Mouse (Mus musculus) heart, embryonic 14.5 days (tissue): ENCODE data around the gene Tnfaip6. TPM values are rescaled to one million over a fixed set of nuclear protein-coding genes. Genes with fewer than 3 reads are reported as not detected.

Experiments
- ATAC-seq: fragments of 200-750 bp; cut with Nextera tagmentation; 2 replicates; pipeline ENCODE4 v1.8.0; 2017; ENCODE audit warnings: low read depth, moderate TSS enrichment; ENCODE audit not compliant: insufficient number of reproducible peaks, insufficient read depth, low FRiP score
- H3K27ac ChIP-seq, 2 experiments: fragments of 200-500 bp in 1 of 2; fragments of 300-500 bp in 1 of 2; sonication (generic) in 1 of 2; replicated peaks in 1 of 2; 2 replicates each; pipeline ENCODE4 v1.5.1; 2012 to 2014; ENCODE audit warnings: low read depth in 2 of 2, low read length in 2 of 2, control low read depth in 1 of 2, mild to moderate bottlenecking in 1 of 2, mixed read lengths in 1 of 2; ENCODE audit not compliant: control insufficient read depth in 1 of 2, insufficient read depth in 1 of 2
- H3K27me3 ChIP-seq: fragments of 300-500 bp; sonication (generic); 2 replicates; pipeline ENCODE4 v1.6.1; 2014; ENCODE audit warnings: mild to moderate bottlenecking, low read length, control low read depth; ENCODE audit not compliant: control insufficient read depth, insufficient read depth
- H3K36me3 ChIP-seq: fragments of 300-500 bp; sonication (generic); 2 replicates; pipeline ENCODE4 v1.6.1; 2014; ENCODE audit warnings: mild to moderate bottlenecking, control low read depth, low read length, mixed read lengths; ENCODE audit not compliant: control insufficient read depth, insufficient read depth
- H3K4me1 ChIP-seq, 2 experiments: fragments of 200-500 bp in 1 of 2; fragments of 300-500 bp in 1 of 2; sonication (generic) in 1 of 2; 2 replicates each; pipeline ENCODE4 v1.6.1; 2012 to 2014; ENCODE audit warnings: low read length in 2 of 2, control low read depth in 1 of 2, mixed read lengths in 1 of 2; ENCODE audit not compliant: control insufficient read depth in 2 of 2, insufficient read depth in 2 of 2
- H3K4me2 ChIP-seq: fragments of 300-500 bp; sonication (generic); 2 replicates; pipeline ENCODE4 v1.6.1; 2014; ENCODE audit warnings: mild to moderate bottlenecking, low read length
- H3K4me3 ChIP-seq, 2 experiments: fragments of 200-500 bp in 1 of 2; fragments of 300-500 bp in 1 of 2; sonication (generic) in 1 of 2; 2 replicates each; pipeline ENCODE4 v1.5.1; 2012 to 2014; ENCODE audit warnings: low read length in 2 of 2, mild to moderate bottlenecking in 2 of 2, control low read depth in 1 of 2, low read depth in 1 of 2, moderate library complexity in 1 of 2; ENCODE audit not compliant: control insufficient read depth in 1 of 2, insufficient read depth in 1 of 2
- H3K9ac ChIP-seq: fragments of 300-500 bp; sonication (generic); 2 replicates; pipeline ENCODE4 v1.6.1; 2014; ENCODE audit warnings: mild to moderate bottlenecking, low read length
- H3K9me3 ChIP-seq: fragments of 300-500 bp; sonication (generic); 2 replicates; pipeline ENCODE4 v1.6.1; 2016; ENCODE audit warnings: low read length, control low read depth; ENCODE audit not compliant: control insufficient read depth
- WGBS: fragments of 180-500 bp; shearing (Covaris S2); extraction: QIAGEN DNeasy Blood & Tissue Kit; methylation state at CpG from one replicate; pipeline ENCODE4 v1.1.7; 2014; 5-methylcytosine and 5-hydroxymethylcytosine counted together
- polyA plus RNA-seq: library from polyadenylated mRNA; unstranded; fragments of >200 nt; fragmentation: Nextera tagmentation; extraction: Ambion mirVana; gene quantifications from 2 replicates; pipeline ENCODE4 v1.2.1, GENCODE M21; 2014

The Tnfaip6 gene
- polyA plus RNA-seq, 1 experiment from 2014 or later: 2.5 TPM

DNA sequence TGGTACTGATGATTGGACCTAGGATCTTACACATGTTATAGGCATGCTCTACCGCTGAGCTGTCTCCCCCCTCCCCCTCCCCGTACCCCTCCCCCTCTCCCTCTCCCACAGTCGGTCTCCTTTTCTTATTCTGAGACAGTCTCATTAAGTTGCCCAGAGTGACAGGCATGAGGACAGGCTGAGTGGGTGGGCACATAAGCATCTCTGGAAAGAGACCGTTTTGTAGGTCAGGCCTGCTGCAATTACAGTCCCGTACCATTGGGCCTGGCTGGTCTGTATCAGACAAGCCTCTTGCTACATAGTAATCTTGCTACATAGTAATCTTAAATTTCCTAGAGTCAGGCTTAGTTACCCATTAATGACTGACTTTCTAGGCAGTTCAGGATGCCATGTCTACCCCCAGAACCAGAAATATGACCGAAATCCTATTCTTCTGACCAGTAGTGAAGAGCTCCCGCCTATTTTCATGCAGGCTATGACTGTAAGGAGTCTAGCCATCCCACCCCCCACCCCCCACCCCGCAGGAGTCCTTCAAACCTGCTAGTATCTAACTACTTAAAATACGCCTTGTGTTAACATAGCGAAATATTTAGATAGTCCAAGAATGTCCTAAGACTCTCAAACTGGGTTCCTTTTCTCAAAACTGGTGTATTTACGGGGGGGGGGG is 747 bp upstream of the Tnfaip6 start:
- Histone ChIP-seq H3K4me2 (peak overlapping the region; percentile 84), H3K27me3 (no peaks in the 10 kb centered on the region), H3K27ac (no peak overlapping the region), H3K4me1 (no peaks in the 10 kb centered on the region), H3K4me3 (peak overlapping the region in 1 of 2 experiments; percentile 50; a peak in 2 of 4 replicates), H3K36me3 (no peaks in the 10 kb centered on the region), H3K9ac (no peak overlapping the region), H3K9me3 (no peaks in the 10 kb centered on the region)
- no peak for ATAC-seq
- WGBS: 44% methylated on average over 10 of the region's 11 CpGs

DNA sequence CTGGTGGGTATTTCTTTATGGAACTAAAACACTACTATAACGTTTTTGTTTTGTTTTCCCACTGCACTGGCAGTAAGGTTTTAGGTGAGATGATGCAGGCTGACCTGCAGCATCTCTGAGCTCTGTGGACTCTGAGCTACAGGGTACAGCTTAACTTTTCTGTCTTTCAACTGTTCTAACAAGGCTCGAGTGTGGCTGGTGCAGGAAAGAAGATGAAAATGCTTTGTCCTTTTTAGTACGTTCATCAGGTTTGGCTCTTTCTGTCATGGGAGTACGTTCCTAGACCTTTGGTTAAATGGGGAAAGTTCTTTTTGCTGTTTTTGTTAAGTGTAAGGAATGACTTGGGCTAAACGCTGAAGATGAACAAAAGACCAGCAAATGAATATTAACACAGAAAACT is 749 bp downstream of the Tnfaip6 start:
- 65% methylated on average over 5 of the region's 5 CpGs for WGBS
- Histone ChIP-seq H3K4me3 (peak overlapping the region in 1 of 2 experiments; percentile 50; a peak in 3 of 4 replicates), H3K9me3 (no peaks in the 10 kb centered on the region), H3K9ac (no peak overlapping the region), H3K4me1 (no peaks in the 10 kb centered on the region), H3K27ac (no peak overlapping the region), H3K4me2 (peak overlapping the region; percentile 84), H3K27me3 (no peaks in the 10 kb centered on the region), H3K36me3 (no peaks in the 10 kb centered on the region)
- ATAC-seq: no peak

DNA sequence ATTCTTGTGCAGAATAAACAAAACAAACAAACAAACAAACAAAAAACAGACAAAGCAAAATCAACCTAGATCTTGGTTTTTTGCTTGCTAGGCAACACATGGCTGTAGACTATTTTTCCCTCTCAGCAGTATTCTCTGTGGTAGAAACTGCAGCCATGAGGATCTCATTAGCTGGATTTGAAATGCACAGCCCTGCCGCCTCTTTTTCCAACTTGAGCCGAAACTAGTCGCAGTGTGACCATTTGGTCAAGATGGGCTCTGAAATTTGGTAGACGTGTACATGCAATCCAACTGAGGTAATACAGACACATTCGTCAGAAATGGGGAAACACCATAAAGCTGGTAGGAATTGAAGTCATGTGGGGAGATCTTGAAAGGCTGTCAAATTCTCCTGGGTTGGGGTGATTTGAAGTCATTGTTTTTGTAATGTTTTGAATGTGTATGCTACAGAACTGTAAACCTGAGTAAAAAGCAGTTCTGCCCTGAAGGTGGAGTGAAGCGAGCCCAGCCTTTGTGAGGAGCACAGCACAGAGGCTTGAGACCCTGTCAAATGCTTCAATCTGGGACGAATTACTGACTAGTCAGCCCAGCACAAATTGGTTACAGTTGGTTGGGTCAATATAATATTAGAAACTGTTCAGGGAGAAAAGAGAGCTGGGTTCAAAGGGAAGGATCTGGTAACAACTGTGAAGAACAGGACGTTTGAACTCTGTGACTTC is 1.4 kb downstream of the Tnfaip6 start:
- ATAC-seq: no peak
- no peak overlapping the region for H3K9ac ChIP-seq

DNA sequence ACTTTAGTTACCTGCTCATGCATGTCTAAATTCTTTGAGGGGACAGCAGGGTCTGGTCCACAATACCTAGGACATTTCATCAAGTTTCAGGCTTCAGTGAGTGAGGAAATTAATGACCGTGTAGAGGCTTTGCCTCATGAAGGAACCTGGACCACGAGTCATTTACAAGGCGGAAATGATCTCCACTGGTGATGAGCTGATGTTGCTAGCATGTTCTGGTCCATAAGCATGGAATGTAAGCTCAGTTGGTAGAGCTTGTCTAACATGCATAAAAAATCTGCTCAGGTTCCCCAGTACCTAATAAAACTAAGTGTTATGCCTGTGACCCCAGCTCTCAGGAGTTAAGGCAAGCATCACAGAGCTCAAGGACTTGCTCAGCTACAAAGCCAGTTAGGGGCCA is 4.3 kb downstream of the Tnfaip6 start:
- Histone ChIP-seq H3K27me3 (no peaks in the 10 kb centered on the region), H3K27ac (no peak overlapping the region), H3K36me3 (no peaks in the 10 kb centered on the region), H3K4me2 (no peak overlapping the region), H3K4me1 (no peaks in the 10 kb centered on the region), H3K4me3 (no peak overlapping the region), H3K9me3 (no peaks in the 10 kb centered on the region), H3K9ac (no peak overlapping the region)
- ATAC-seq: no peak
- 88% methylated on average over 3 of the region's 3 CpGs for WGBS

More for the DNA sequence above, 1.4 kb downstream of the Tnfaip6 start:
- Histone ChIP-seq H3K9me3 (no peaks in the 10 kb centered on the region), H3K36me3 (no peaks in the 10 kb centered on the region), H3K4me3 (no peak overlapping the region), H3K4me2 (no peak overlapping the region; the same call in 1 of the 2 replicates), H3K27me3 (no peaks in the 10 kb centered on the region), H3K4me1 (no peaks in the 10 kb centered on the region), H3K27ac (no peak overlapping the region)
- 80% methylated on average over 8 of the region's 8 CpGs for WGBS

DNA sequence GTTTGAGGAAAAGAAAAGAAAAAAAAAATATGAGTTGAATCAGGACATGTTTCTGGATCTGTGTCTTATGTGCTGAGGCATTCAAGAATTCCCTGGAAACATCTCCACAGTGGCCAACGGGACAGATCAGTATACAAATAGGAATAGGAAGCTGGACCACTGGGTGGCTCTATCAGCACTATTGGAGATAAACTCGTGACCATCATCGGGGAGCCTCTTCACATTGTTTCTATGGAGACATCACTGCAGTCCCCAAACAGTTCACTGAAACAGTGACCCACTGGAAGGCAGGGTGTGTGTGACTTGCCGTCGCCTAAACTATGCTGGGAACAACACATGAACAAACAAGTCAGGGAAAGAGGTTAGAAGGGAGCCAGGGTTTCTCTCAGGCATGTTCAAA is 4.9 kb downstream of the Tnfaip6 start:
- no peaks in the 10 kb centered on the region for H3K27me3 ChIP-seq
- no peak overlapping the region for H3K9ac ChIP-seq
- H3K4me2 ChIP-seq: no peak overlapping the region
- no peaks in the 10 kb centered on the region for H3K9me3 ChIP-seq
- no peak overlapping the region for H3K27ac ChIP-seq
- no peaks in the 10 kb centered on the region for H3K36me3 ChIP-seq
- H3K4me1 ChIP-seq: no peaks in the 10 kb centered on the region
- 28% methylated on average over 5 of the region's 5 CpGs for WGBS
- ATAC-seq: no peak
- H3K4me3 ChIP-seq: no peak overlapping the region

DNA sequence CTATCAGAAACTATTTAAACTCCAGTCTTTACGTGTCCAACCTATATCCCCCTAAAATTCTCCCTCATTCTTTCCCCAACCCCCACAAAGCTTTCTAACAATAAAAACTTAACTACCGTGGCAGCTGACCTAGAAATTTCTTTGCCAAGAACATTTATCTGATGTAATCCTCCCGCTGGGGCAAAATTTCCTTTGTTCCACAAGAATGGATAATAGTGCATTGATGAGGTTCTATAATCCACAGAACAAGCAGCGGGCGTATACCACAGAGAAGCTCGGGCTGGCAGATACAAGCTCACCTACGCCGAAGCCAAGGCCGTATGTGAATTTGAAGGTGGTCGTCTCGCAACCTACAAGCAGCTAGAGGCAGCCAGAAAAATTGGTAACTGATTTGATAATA is 5.7 kb downstream of the Tnfaip6 start:
- Histone ChIP-seq H3K4me2 (no peak overlapping the region), H3K4me3 (no peak overlapping the region), H3K27ac (no peak overlapping the region), H3K9ac (no peak overlapping the region), H3K27me3 (no peaks in the 10 kb centered on the region), H3K36me3 (no peaks in the 10 kb centered on the region), H3K4me1 (no peaks in the 10 kb centered on the region), H3K9me3 (no peaks in the 10 kb centered on the region)
- 91% methylated on average over 11 of the region's 11 CpGs for WGBS
- ATAC-seq: no peak

DNA sequence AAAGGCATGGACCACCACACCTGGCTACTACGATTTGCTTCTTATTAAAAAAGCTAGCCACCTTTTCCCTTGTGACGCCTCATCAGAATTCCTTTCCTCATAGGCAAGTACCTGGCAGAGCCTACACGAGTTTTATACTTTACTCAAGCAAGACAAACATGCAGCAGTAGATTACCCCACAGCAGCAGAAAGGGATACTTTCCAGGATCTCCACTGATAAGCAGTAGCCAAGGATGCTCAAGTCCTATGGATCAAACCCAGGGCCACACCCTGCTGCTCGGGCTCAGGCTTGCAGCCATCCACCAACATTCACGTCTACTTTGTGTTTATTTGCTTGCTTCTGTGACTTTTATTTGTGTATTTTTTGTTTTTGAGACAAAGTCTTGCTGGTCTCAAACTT is 8.2 kb downstream of the Tnfaip6 start:
- no peaks in the 10 kb centered on the region for H3K9me3 ChIP-seq
- no peaks in the 10 kb centered on the region for H3K36me3 ChIP-seq
- no peak overlapping the region for H3K4me3 ChIP-seq
- no peak for ATAC-seq
- H3K4me1 ChIP-seq: no peaks in the 10 kb centered on the region
- WGBS: 69% methylated on average over 5 of the region's 5 CpGs
- no peaks in the 10 kb centered on the region for H3K27me3 ChIP-seq
- H3K4me2 ChIP-seq: no peak overlapping the region
- H3K27ac ChIP-seq: no peak overlapping the region
- H3K9ac ChIP-seq: no peak overlapping the region
